Mouse (Mus musculus) liver, postnatal 0 days (tissue): ENCODE data around the gene Gpr89.

ENCODE experiments used
- CTCF ChIP-seq: sonication (generic); IDR thresholded peaks from 2 replicates; pipeline ENCODE4 v1.5.1; 2016; ENCODE audit warnings: antibody characterized with exemption, low read depth
- EP300 ChIP-seq: IDR thresholded peaks from 2 replicates; pipeline ENCODE4 v1.6.1; 2016; ENCODE audit warnings: antibody characterized with exemption, low read depth, mild to moderate bottlenecking

DNA sequence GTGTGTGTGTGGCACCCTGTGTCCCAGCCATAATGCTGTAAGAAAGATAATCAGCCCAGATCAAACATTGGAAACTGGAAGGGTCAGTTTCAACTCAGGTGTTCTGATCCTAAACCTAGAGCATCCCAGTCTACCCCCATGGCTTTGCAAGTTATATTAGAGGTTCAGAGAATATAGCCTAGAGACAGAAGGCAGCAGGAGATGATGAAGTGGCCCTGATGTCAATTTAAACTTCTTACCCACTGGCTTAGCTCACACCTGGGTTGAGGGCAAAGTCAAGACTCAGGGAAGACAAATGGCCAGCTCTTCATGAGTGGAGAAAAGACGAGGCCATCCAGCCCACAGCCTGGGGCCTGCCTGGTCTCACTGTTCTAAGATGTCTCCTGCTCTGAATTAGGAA is 76.2 kb downstream of the Gpr89 start, which contains the start of the genes Pdzk1 and Cd160:
- TF ChIP-seq CTCF (no peak), EP300 (no peak)
